Mouse (Mus musculus) frontal cortex, postnatal 36 days (tissue): ENCODE data around the gene Gm5105.
A peak's percentile ranks its signal among the peaks of the same experiment; 100 is the strongest.

Source experiments
- DNase-seq, 2 experiments: peaks; one replicate each; pipeline ENCODE4 v3.0.0; 2022; ENCODE audit warnings: low spot score in 2 of 2

The Gm5105 gene

GRCm38 (mm10) chr3:138067288-138067687 is at the start of gene Gm5105:
TSS of gene Gm5105 (minus strand) at chr3:138067388.
- no peak for DNase-seq

- no peak for DNase-seq
Observed at GRCm38 (mm10) chr3:138116871-138117270, 49.7 kb upstream of the Gm5105 start.

- DNase-seq: no peak
Observed at GRCm38 (mm10) chr3:138114106-138114505, 46.9 kb upstream of the Gm5105 start.

DNA sequence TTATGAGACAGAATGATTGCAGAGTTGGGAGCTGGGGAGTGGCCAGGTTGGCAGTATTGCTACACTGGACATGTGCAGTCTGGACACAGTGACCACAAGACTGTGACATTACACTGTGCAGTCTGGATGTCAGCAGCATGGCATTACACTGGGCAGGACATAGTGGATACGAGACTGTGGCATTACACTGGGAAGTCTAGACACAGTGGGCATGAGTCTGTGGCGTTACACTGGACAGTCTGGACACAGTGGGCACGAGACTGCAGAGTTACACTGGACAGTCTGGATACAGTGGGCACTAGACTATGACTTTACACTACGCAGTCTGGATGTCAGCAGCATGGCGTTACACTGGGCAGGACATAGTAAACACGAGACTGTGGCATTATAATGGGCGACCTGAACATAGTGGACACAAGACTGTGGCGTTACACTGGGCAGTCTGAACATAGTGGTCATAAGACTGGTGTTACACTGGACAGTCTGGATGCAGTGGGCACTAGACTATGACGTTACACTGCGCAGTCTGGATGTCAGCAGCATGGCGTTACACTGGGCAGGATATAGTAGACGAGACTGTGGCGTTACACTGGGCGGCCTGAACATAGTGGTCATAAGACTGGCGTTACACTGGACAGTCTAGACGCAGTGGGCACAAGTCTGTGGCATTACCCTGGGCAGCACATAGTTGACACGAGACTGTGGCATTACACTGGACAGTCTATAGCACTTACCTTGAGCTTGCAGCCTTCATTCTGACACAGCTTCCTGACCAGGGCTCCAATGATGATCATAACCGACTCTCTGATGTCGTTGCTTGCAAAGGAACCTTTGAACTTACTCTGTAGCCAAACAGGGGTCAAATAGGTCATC is 44.0 kb upstream of the Gm5105 start:
- no peak for DNase-seq

DNA sequence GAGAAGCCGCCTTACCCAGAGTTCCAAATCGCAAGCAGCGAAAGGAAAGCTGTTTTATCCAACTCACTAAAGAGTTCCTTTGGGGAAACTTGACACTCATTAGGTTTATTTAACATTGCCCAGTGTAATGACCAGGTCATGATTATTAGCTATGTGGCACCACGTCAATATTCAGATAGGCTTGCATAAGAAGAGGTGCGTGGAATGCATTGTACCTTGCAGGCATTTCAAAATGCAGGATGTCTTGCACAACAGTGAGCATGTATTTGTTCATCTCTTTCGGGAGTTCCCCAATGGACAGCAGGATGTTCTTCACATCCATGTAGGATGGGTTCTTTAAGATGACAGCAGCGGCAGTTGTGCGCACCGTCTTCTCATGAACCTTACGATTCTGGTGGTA is 39.7 kb upstream of the Gm5105 start:
- no peak for DNase-seq

GRCm38 (mm10) chr3:138105056-138105455 is 37.9 kb upstream of the Gm5105 start:
- no peak for DNase-seq

DNA sequence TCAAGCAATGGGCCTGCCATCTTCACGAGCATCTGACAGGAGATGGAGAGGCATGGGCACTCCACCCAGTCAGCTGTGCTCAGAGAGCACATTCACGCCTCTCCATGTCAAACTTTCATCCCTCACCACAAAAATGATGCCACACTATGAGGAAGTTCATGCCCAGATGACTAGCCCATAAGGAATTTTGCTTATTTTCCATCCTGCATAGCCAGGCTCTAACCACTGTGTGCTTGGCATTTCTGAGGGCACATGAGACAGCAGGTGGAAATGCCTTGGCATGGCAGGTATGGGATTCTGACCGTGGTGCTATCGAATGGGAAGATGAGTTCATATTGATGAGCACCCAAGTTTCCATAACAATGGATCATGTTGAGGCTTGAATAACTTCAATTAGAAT is 36.5 kb upstream of the Gm5105 start:
- no peak for DNase-seq

DNA sequence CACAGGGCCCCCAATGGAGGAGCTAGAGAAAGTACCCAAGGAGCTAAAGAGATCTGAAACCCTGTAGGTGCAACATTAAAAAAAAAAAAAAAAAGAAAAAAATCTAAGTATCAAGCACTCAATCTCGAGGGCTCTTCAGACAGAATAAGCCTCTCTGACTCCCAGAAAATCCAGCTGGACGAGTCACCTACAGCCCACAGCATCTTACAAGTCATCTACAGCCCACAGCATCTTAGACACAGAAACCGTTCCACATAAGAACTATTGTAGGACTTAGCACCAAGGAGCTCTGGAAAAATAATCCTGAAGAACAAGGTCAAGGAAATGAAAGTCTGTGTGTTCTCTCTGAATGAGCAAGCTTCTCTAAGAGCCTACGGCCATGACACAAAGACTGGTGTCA is 34.7 kb upstream of the Gm5105 start:
- no peak for DNase-seq

DNA sequence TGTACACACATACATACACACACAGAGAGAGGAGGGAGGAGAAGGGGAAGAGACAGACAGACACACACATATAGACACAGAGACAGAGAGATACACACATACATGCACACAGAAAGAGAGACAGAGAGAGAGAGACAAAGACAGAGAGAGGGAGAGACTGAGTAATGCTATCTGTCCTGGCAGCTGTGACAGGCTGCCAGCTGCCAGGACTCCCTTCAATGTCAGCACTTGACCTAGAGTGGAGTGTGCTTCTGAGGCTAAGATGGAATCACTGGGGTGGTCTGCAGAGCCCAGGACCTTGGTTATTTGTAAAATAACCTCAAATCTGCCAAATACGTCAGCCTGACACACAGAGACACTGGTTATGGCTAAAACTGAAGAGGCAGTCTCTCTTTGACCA is 30.5 kb upstream of the Gm5105 start:
- DNase-seq: no peak

DNA sequence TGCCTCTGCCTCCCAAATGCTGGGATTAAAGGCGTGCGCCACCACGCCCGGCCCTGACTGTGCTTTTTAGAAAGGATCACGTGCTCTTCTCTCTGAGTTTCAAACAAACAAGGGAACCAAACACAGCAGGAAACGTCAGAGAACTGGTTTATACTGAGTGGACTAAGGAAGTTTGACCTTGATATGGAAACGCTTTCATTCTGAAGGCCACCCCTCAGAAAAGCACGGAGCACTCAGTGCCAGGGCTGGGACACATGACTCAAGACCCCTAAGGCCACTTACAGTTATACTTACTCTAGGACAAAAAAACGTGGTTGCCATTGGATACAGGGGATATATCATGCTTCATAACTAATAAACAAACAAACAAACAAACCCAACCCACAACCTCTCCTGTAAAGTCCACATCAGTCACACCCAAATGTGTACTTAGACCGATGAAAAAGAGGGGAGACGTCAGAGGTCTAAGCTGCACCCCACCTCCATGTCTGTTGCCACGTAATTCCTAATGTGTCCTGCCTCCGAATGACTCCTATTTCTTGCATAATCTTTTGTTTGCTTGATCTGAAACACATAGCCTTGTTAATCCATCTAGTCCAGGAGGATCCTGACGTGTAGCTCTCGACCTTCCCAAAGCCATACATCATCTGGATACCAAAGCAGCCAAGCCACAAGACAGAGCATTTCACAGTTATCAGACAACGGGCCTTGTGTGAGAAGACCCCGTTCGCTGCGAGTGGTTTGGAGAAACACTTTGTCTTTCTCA is 29.3 kb upstream of the Gm5105 start:
- no peak for DNase-seq

- no peak for DNase-seq
Observed at GRCm38 (mm10) chr3:138095718-138096117, 28.5 kb upstream of the Gm5105 start.

GRCm38 (mm10) chr3:138095301-138095700 is 28.1 kb upstream of the Gm5105 start:
- peak; percentile 46 to 78 for DNase-seq

DNA sequence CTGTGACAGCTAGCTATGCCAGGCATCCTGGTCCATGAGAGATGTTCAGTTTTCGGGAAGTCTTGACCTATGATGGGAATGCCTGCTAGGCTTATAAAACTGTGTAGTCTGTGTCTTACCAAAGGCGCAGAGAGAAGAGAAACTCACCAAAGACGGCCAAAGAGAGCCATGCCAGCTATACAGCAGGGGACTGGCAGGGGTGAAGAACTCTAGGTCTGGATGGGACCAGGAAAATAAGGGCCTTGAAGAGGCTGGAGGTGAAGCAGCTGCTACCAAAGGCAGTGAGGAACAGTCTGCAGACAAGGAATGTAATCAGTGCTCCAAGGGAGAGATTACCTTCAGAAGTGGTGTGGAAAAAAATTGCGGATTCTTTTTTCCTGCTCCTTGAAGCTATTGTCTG is 16.7 kb upstream of the Gm5105 start:
- DNase-seq: no peak

DNA sequence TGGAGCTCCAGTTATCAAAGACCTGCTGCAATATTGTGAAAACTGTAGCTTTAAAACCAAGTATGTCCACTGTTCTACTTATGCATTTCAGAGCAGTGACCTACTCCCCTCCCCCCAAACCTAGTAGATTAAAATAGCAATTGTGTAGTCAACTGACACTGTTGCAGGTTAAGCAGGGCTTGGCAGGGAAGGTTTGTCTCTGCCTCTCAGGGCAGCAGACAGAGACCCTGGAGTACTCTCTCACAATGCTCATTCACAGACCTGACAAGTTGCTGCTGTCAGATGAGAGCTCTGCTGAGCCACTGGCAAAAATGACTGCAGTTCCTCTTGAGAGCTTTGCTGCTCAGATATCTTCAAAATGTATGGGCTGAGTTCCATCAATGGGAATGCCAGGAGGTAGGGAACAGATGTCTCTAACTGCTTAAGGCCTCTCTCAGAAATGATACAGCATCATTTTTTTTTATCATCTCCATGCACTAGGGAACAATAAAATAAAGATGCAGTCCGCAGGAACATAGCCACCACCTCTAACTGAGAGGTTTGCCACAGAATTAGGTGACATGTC is 16.0 kb upstream of the Gm5105 start:
- peak in 1 of 2 experiments; percentile 71 for DNase-seq

- DNase-seq: no peak
Observed at GRCm38 (mm10) chr3:138078701-138079100, 11.5 kb upstream of the Gm5105 start.

DNA sequence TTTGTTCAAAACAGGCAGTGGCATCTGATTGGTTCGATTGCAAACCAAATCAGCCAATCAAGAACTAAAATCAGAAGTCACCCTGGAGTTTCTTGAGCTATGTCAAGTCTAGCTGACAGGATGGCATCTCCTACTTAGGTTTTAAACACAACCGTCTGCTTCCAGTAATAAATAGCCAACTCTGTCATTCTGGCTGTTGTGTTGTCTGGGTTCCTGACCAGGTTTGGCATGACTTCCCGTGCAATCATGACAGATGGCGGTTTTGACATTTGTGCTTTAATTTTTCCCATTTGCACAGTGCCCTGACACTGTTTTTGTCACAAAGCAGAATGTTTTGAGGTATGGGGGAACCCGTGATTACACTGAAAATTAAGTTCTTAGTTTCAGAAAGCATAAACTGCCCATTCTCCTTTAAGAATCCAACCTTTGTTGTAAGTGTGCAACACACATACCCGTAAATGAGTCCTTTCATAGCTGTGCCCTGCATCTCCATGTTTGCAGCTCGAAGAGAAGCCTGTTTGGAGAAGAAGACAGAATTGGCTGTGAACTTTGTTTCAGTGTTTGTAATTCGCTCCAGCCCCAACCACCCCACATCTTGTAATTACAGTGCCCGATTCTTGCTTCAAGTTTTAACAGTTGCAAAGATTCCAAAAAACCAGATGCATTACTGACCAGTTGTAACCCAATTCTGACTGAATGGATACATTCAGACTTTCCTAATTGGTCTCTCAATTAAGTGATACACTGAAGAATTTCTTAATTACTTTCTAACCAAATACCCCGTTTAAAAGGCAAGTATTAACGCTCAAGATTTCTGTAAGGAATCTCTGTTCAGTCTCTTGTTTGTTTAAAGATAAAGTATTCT is 10.5 kb upstream of the Gm5105 start:
- DNase-seq: peak in 1 of 2 experiments; percentile 18

GRCm38 (mm10) chr3:138075209-138075608 is 8.0 kb upstream of the Gm5105 start:
- peak; percentile 23 to 29 for DNase-seq

DNA sequence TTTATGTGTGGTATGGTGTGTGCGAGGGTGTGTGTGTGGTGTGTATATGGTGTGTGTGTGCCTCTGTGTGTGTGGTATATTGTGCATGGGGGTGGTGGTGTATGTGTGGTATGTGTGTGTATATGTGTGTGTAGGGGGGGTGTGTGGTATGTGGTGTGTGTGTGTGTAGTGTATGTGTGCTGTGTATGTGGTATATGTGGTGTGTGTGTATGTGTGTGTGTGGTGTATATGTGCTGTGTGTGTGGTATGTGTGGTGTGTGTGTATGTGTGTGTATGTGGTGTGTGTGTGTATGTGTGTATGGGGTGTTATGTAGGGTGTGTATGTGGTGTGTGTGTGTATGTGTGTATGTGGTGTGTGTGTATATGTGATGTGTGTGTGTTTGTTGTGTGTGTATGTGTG is 7.0 kb upstream of the Gm5105 start:
- no peak for DNase-seq

- no peak for DNase-seq
Observed at GRCm38 (mm10) chr3:138071476-138072073, 4.4 kb upstream of the Gm5105 start.

DNA sequence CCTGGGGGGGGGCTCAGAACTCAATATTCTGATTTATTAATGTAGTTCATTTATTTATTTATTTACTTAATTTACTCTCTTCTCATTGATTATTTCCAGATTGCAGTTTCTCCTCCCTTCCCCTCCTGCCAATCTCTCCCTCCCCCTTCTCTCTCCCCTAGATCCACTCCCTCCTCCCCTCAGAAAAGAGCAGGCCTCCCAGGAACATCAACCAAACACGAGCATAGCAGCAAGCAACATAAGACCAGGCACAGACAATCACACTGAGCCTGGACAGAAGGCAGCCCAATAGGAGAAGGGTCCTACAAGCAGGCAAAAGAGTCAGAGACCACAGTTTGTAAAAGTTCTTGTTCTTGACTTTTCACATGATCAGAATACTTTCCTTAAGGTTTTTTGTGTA is 3.8 kb upstream of the Gm5105 start:
- DNase-seq: no peak
